ENCODE assay signal across 23 mouse cellular contexts in genomic region chr14:60304441-60305220, GRCm38 (mm10). TPM values are rescaled to one million over a fixed set of nuclear protein-coding genes. Genes with fewer than 3 reads are reported as not detected.
DNase-seq lines count a peak whose midpoint lies in the region; ATAC-seq and TF ChIP-seq lines count a peak whose summit lies in the region.
"Had no signal": no experiment of that assay in that cellular context is flagged by ENCODE, and none has a peak within 500 bp of the region (broad histone marks: within the 10 kb centered on the region; RNA-seq: fewer than 3 reads in every experiment).

No protein-coding gene starts in this region.

- ATAC-seq in forebrain, embryonic 13.5 days: 0 out of 2 replicates have a peak, but pooled peaks have one; percentile 37
- ATAC-seq in lung, embryonic 16.5 days (ENCODE audit: low read depth): peak; percentile 80
- no peak for ATAC-seq in inflammation-experienced regulatory T-cells, adult 6 months
- ATAC-seq: intestine, embryonic 15.5 days had no signal

- peaks cover 37% of the 10 kb centered on the region for H3K4me1 ChIP-seq in forebrain, embryonic 13.5 days
- H3K4me1 ChIP-seq in forebrain, embryonic 10.5 days: peaks cover 29% of the 10 kb centered on the region
- no peaks in the 10 kb centered on the region; the same call in 1 of the 2 replicates for H3K4me1 ChIP-seq in lung, embryonic 16.5 days (replicated peaks; ENCODE audit: control insufficient read depth, insufficient read depth, low read length)
- H3K4me1 ChIP-seq: embryonic facial prominence, embryonic 10.5 days; heart, embryonic 10.5 days; intestine, embryonic 15.5 days; limb, embryonic 12.5 days had no signal

- H3K4me2 ChIP-seq in forebrain, embryonic 13.5 days: no peak overlapping the region
- H3K4me2 ChIP-seq in lung, embryonic 16.5 days (ENCODE audit: low read depth, low read length): no peak overlapping the region
- H3K4me2 ChIP-seq: intestine, embryonic 15.5 days; limb, embryonic 12.5 days had no signal

- no peaks in the 10 kb centered on the region for H3K9me3 ChIP-seq in forebrain, embryonic 13.5 days (replicated peaks)
- H3K9me3 ChIP-seq in forebrain, embryonic 10.5 days: no peaks in the 10 kb centered on the region
- H3K9me3 ChIP-seq in lung, embryonic 16.5 days (ENCODE audit: control insufficient read depth, low read length): no peaks in the 10 kb centered on the region
- H3K9me3 ChIP-seq: embryonic facial prominence, embryonic 10.5 days; heart, embryonic 10.5 days; intestine, embryonic 15.5 days; limb, embryonic 12.5 days; megakaryocyte, embryonic 14.5 days had no signal

- H3K36me3 ChIP-seq in forebrain, embryonic 13.5 days (ENCODE audit: poor library complexity, severe bottlenecking): peaks cover 11% of the 10 kb centered on the region
- H3K36me3 ChIP-seq in forebrain, embryonic 10.5 days (replicated peaks): peaks cover 16% of the 10 kb centered on the region
- H3K36me3 ChIP-seq in lung, embryonic 16.5 days (ENCODE audit: control insufficient read depth, insufficient read depth, low read length): no peaks in the 10 kb centered on the region; the same call in none of the 2 replicates

- no peaks in the 10 kb centered on the region for H3K27me3 ChIP-seq in forebrain, embryonic 13.5 days
- H3K27me3 ChIP-seq in forebrain, embryonic 10.5 days (ENCODE audit: poor library complexity, severe bottlenecking): no peaks in the 10 kb centered on the region
- H3K27me3 ChIP-seq in lung, embryonic 16.5 days (ENCODE audit: control insufficient read depth, insufficient read depth, low read depth, low read length): no peaks in the 10 kb centered on the region
- H3K27me3 ChIP-seq: CH12.LX; intestine, embryonic 15.5 days; limb, embryonic 12.5 days; megakaryocyte, embryonic 14.5 days had no signal

- H3K27ac ChIP-seq in forebrain, embryonic 13.5 days: no peak overlapping the region
- H3K27ac ChIP-seq in forebrain, embryonic 10.5 days: no peak overlapping the region
- H3K27ac ChIP-seq in layer of hippocampus, adult 2 months: no peak overlapping the region
- peak overlapping the region; percentile 75 for H3K27ac ChIP-seq in lung, embryonic 16.5 days (ENCODE audit: low read length)
- H3K27ac ChIP-seq: embryonic facial prominence, embryonic 10.5 days; gastrocnemius, adult 2 months; heart, embryonic 10.5 days; intestine, embryonic 15.5 days; left cerebral cortex, adult 2 months; limb, embryonic 12.5 days; liver, embryonic 14.5 days had no signal

- no peak overlapping the region for H3K4me3 ChIP-seq in forebrain, embryonic 13.5 days
- H3K4me3 ChIP-seq in forebrain, embryonic 10.5 days: no peak overlapping the region
- no peak overlapping the region for H3K4me3 ChIP-seq in layer of hippocampus, adult 2 months
- no peak overlapping the region for H3K4me3 ChIP-seq in lung, embryonic 16.5 days (ENCODE audit: low read length)
- H3K4me3 ChIP-seq: embryonic facial prominence, embryonic 10.5 days; gastrocnemius, adult 2 months; heart, embryonic 10.5 days; intestine, embryonic 15.5 days; left cerebral cortex, adult 2 months; limb, embryonic 12.5 days; megakaryocyte, embryonic 14.5 days had no signal

- no peak for DNase-seq in forebrain, embryonic 10.5 days (ENCODE audit: extremely low spot score, low spot score)
- peak; percentile 47 for DNase-seq in layer of hippocampus, adult 9-11 months
- no peak for DNase-seq in layer of hippocampus, adult 2 months (ENCODE audit: low spot score in 2 of 2)
- DNase-seq in Muller cell, postnatal 12 days (ENCODE audit: inconsistent ontology term): peak; percentile 25
- no peak for DNase-seq in retina, embryonic 14.5 days (ENCODE audit: low spot score)
- DNase-seq: adrenal gland, postnatal 36 days; cerebellum, postnatal 36 days; gastrocnemius, adult 2 months; heart, postnatal 14 days; thymus, adult 18-20 months had no signal

- TF ChIP-seq CTCF in layer of hippocampus, adult 2 months (conservative IDR thresholded peaks at IDR 0.05): no peak

- 99% methylated on average over 2 of the region's 2 CpGs for WGBS in forebrain, embryonic 13.5 days
- 92% methylated on average over 2 of the region's 2 CpGs for WGBS in forebrain, embryonic 10.5 days
- 68% methylated on average over 2 of the region's 2 CpGs for WGBS in lung, embryonic 16.5 days

- H3K9ac ChIP-seq in forebrain, embryonic 13.5 days: no peak overlapping the region
- H3K9ac ChIP-seq in lung, embryonic 16.5 days (ENCODE audit: low read length): no peak overlapping the region
- H3K9ac ChIP-seq: intestine, embryonic 15.5 days; limb, embryonic 12.5 days; liver, embryonic 14.5 days had no signal

RNA-seq across cellular contexts. Expression of gene Mtmr6, which starts 39.6 kb away (rescaled TPM):
- polyA plus RNA-seq in forebrain, embryonic 13.5 days (2015; fragmentation: Nextera tagmentation; extraction: Ambion mirVana): 54.7 and 60.7 TPM in 2 replicates
- 27.5 and 27.6 TPM in 2 replicates for polyA plus RNA-seq in forebrain, embryonic 10.5 days (2016; fragmentation: Nextera tagmentation; extraction: Ambion mirVana)
- 100 to 1,000 TPM; 103 to 105 TPM for total RNA-seq in layer of hippocampus, adult 2 months (2021)
- 39.2 and 39.9 TPM in 2 replicates for polyA plus RNA-seq in lung, embryonic 16.5 days (2015; fragmentation: Nextera tagmentation; extraction: Ambion mirVana)
- 10 to 100 TPM; 50.0 to 60.2 (median 54.7) TPM for polyA plus RNA-seq in inflammation-experienced regulatory T-cells, adult 6 months (2017; shearing (Covaris generic))

RNA-seq across cellular contexts. Expression of gene Gm49336, which starts 53.3 kb away (rescaled TPM):
- polyA plus RNA-seq in forebrain, embryonic 13.5 days (2015; fragmentation: Nextera tagmentation; extraction: Ambion mirVana): 50.9 and 55.9 TPM in 2 replicates
- 63.6 and 63.7 TPM in 2 replicates for polyA plus RNA-seq in forebrain, embryonic 10.5 days (2016; fragmentation: Nextera tagmentation; extraction: Ambion mirVana)
- total RNA-seq in layer of hippocampus, adult 2 months (2021): 10 to 100 TPM; 70.8 to 73.8 TPM
- polyA plus RNA-seq in lung, embryonic 16.5 days (2015; fragmentation: Nextera tagmentation; extraction: Ambion mirVana): 46.5 and 48.8 TPM in 2 replicates
- 10 to 100 TPM; 15.5 to 20.0 (median 17.9) TPM for polyA plus RNA-seq in inflammation-experienced regulatory T-cells, adult 6 months (2017; shearing (Covaris generic))

RNA-seq across cellular contexts. Expression of gene Nupl1, which starts 53.4 kb away (rescaled TPM):
- 0.05 and 0.11 TPM in 2 replicates for polyA plus RNA-seq in forebrain, embryonic 13.5 days (2015; fragmentation: Nextera tagmentation; extraction: Ambion mirVana)
- 0.05 TPM in 1 of 2 replicates, not detected in the other for polyA plus RNA-seq in forebrain, embryonic 10.5 days (2016; fragmentation: Nextera tagmentation; extraction: Ambion mirVana)
- under 1 TPM in 1 of 2 experiments, not detected in 1; 0.23 TPM for total RNA-seq in layer of hippocampus, adult 2 months (2021)
- not detected in 2 replicates for polyA plus RNA-seq in lung, embryonic 16.5 days (2015; fragmentation: Nextera tagmentation; extraction: Ambion mirVana)
- polyA plus RNA-seq in inflammation-experienced regulatory T-cells, adult 6 months (2017; shearing (Covaris generic)): not detected
- total RNA-seq: adrenal gland, postnatal 36 days; CH12.LX; gastrocnemius, adult 2 months; left cerebral cortex, adult 2 months had no signal
- polyA plus RNA-seq: embryonic facial prominence, embryonic 10.5 days; heart, embryonic 10.5 days; kidney, embryonic 16.5 days; limb, embryonic 12.5 days; urinary bladder, adult 2 months had no signal

Comparison
In these comparisons a context has a peak if more than half of its experiments do, and no peak if none do; other contexts are left out.
1. DNase-seq: peak in layer of hippocampus, adult 9-11 months (single experiment) and Muller cell, postnatal 12 days (single experiment); none in forebrain, embryonic 10.5 days (single experiment), layer of hippocampus, adult 2 months (0 of 2) and retina, embryonic 14.5 days (single experiment).